Mouse (Mus musculus) myocyte (in vitro differentiated cells): ENCODE data around the gene Theg. TPM values are rescaled to one million over a fixed set of nuclear protein-coding genes. Genes with fewer than 3 reads are reported as not detected.

Source experiments
- H3K27me3 ChIP-seq: one replicate; pipeline ENCODE4 v1.6.1; 2011; ENCODE audit not compliant: control insufficient read depth, insufficient read depth, insufficient read length
- H3K36me3 ChIP-seq: one replicate; pipeline ENCODE4 v1.6.1; 2011; ENCODE audit not compliant: control insufficient read depth, insufficient read depth
- H3K4me2 ChIP-seq: one replicate; pipeline ENCODE4 v1.6.1; 2011; ENCODE audit warnings: low read depth, control low read depth
- H3K4me3 ChIP-seq: one replicate; pipeline ENCODE4 v1.5.1; 2011; ENCODE audit warnings: mild to moderate bottlenecking, control low read depth, moderate library complexity
- H3K79me2 ChIP-seq: one replicate; pipeline ENCODE4 v1.6.1; 2011; ENCODE audit not compliant: control insufficient read depth, insufficient read depth
- H3ac ChIP-seq: one replicate; pipeline ENCODE4 v1.6.1; 2011; ENCODE audit not compliant: control insufficient read depth, insufficient read length
- CEBPB ChIP-seq: IDR thresholded peaks from 2 replicates; pipeline ENCODE4 v1.6.1; 2011; ENCODE audit warnings: mild to moderate bottlenecking, moderate library complexity; ENCODE audit not compliant: poor library complexity, insufficient read depth, severe bottlenecking
- E2F4 ChIP-seq: IDR thresholded peaks from one replicate; pipeline ENCODE4 v1.6.1; 2011; ENCODE audit warnings: mild to moderate bottlenecking, control low read depth, moderate library complexity; ENCODE audit not compliant: insufficient read depth
- MAX ChIP-seq: IDR thresholded peaks from one replicate; pipeline ENCODE4 v1.6.1; 2011; ENCODE audit warnings: low read depth, mild to moderate bottlenecking, control low read depth
- MYOD1 ChIP-seq, 3 experiments: IDR thresholded peaks; one replicate each; pipeline ENCODE4 v1.6.1; 2011; ENCODE audit warnings: control low read depth in 2 of 3, low read depth in 2 of 3, mild to moderate bottlenecking in 2 of 3, moderate library complexity in 1 of 3; ENCODE audit not compliant: insufficient read length in 2 of 3, control insufficient read depth in 1 of 3
- MYOG ChIP-seq, 3 experiments: IDR thresholded peaks; one replicate each; pipeline ENCODE4 v1.6.1; 2011; ENCODE audit warnings: control low read depth in 2 of 3, low read depth in 2 of 3, mild to moderate bottlenecking in 2 of 3; ENCODE audit not compliant: insufficient read length in 2 of 3, control insufficient read depth in 1 of 3, insufficient read depth in 1 of 3
- POLR2A ChIP-seq: IDR thresholded peaks from one replicate; pipeline ENCODE4 v1.6.1; 2011; ENCODE audit warnings: low read depth, mild to moderate bottlenecking, control low read depth, moderate library complexity; ENCODE audit not compliant: insufficient read length
- POLR2AphosphoS2 ChIP-seq: IDR thresholded peaks from one replicate; pipeline ENCODE4 v1.6.1; 2011; ENCODE audit warnings: low read depth, control low read depth; ENCODE audit not compliant: insufficient read length
- REST ChIP-seq: IDR thresholded peaks from one replicate; pipeline ENCODE4 v1.6.1; 2011; ENCODE audit warnings: mild to moderate bottlenecking, control low read depth, moderate library complexity; ENCODE audit not compliant: insufficient read depth, insufficient read length
- SRF ChIP-seq: IDR thresholded peaks from one replicate; pipeline ENCODE4 v1.6.1; 2011; ENCODE audit warnings: low read depth; ENCODE audit not compliant: control insufficient read depth, insufficient read length
- TCF12 ChIP-seq: IDR thresholded peaks from one replicate; pipeline ENCODE4 v1.6.1; 2011; ENCODE audit warnings: mild to moderate bottlenecking, control low read depth; ENCODE audit not compliant: poor library complexity, insufficient read depth, severe bottlenecking
- TCF3 ChIP-seq: IDR thresholded peaks from one replicate; pipeline ENCODE4 v1.6.1; 2011; ENCODE audit warnings: low read depth, control low read depth; ENCODE audit not compliant: insufficient read length
- USF1 ChIP-seq: IDR thresholded peaks from one replicate; pipeline ENCODE4 v1.6.1; 2011; ENCODE audit warnings: low read depth, mild to moderate bottlenecking, control low read depth, moderate library complexity
- polyA plus RNA-seq: library from polyadenylated mRNA; unstranded; fragments of >200 nt; fragmentation: generic; extraction: Trizol; gene quantifications from one replicate; pipeline ENCODE4 v1.2.1, GENCODE M21; 2012; ENCODE audit warnings: missing spikeins

Gene Theg
- polyA plus RNA-seq, 1 experiment: not detected

- Histone ChIP-seq H3K4me2 (no peak overlapping the region), H3K4me3 (no peak overlapping the region), H3K36me3 (peaks cover 9% of the 10 kb centered on the region), H3K79me2 (peaks cover 11% of the 10 kb centered on the region), H3ac (no peak overlapping the region), H3K27me3 (no peaks in the 10 kb centered on the region)
- TF ChIP-seq MYOG (IDR thresholded peaks at IDR 0.05; ENCODE audit: control insufficient read depth in 1 of 3, insufficient read depth in 1 of 3, insufficient read length in 2 of 3, low read depth in 2 of 3) (no peak), CEBPB (no peak), MYOD1 (IDR thresholded peaks at IDR 0.05; ENCODE audit: control insufficient read depth in 1 of 3, insufficient read length in 2 of 3, low read depth in 2 of 3) (no peak), TCF3 (no peak), USF1 (no peak), POLR2A (no peak), E2F4 (no peak), SRF (no peak), MAX (no peak)
These were observed 38.0 kb downstream of the Theg start for GRCm38 (mm10) chr10:79548971-79549723.

- TF ChIP-seq MAX (no peak), SRF (no peak), USF1 (no peak), POLR2AphosphoS2 (no peak), E2F4 (no peak), MYOG (IDR thresholded peaks at IDR 0.05; ENCODE audit: control insufficient read depth in 1 of 3, insufficient read depth in 1 of 3, insufficient read length in 2 of 3, low read depth in 2 of 3) (no peak), TCF12 (no peak), POLR2A (no peak), REST (no peak), TCF3 (no peak), MYOD1 (IDR thresholded peaks at IDR 0.05; ENCODE audit: control insufficient read depth in 1 of 3, insufficient read length in 2 of 3, low read depth in 2 of 3) (no peak), CEBPB (no peak)
- Histone ChIP-seq H3K79me2 (peaks cover 5% of the 10 kb centered on the region), H3K27me3 (no peaks in the 10 kb centered on the region)
These were observed 38.6 kb downstream of the Theg start for GRCm38 (mm10) chr10:79548546-79548945.

GRCm38 (mm10) chr10:79547148-79547675 lies 39.9 kb downstream of the Theg start:
- Histone ChIP-seq H3K4me2 (no peak overlapping the region), H3ac (no peak overlapping the region), H3K4me3 (no peak overlapping the region), H3K79me2 (peaks cover 3% of the 10 kb centered on the region), H3K27me3 (no peaks in the 10 kb centered on the region), H3K36me3 (peaks cover 9% of the 10 kb centered on the region)
- TF ChIP-seq E2F4: no peak
- TF ChIP-seq USF1: no peak
- no peak for TF ChIP-seq MYOG (IDR thresholded peaks at IDR 0.05; ENCODE audit: control insufficient read depth in 1 of 3, insufficient read depth in 1 of 3, insufficient read length in 2 of 3, low read depth in 2 of 3)
- no peak for TF ChIP-seq SRF
- TF ChIP-seq POLR2A: no peak
- TF ChIP-seq REST: no peak
- TF ChIP-seq MYOD1 (IDR thresholded peaks at IDR 0.05; ENCODE audit: control insufficient read depth in 1 of 3, insufficient read length in 2 of 3, low read depth in 2 of 3): no peak
- TF ChIP-seq CEBPB: no peak
- TF ChIP-seq POLR2AphosphoS2: no peak
- TF ChIP-seq MAX: no peak
- no peak for TF ChIP-seq TCF3
- no peak for TF ChIP-seq TCF12

More at GRCm38 (mm10) chr10:79548546-79548945, 38.6 kb downstream of the Theg start:
- no peak overlapping the region for H3ac ChIP-seq
- no peak overlapping the region for H3K4me3 ChIP-seq
- H3K36me3 ChIP-seq: peaks cover 9% of the 10 kb centered on the region
- no peak overlapping the region for H3K4me2 ChIP-seq

GRCm38 (mm10) chr10:79546483-79546882 lies 40.6 kb downstream of the Theg start:
- Histone ChIP-seq H3K4me2 (no peak overlapping the region), H3K79me2 (no peaks in the 10 kb centered on the region), H3K27me3 (no peaks in the 10 kb centered on the region), H3K36me3 (peaks cover 9% of the 10 kb centered on the region), H3ac (no peak overlapping the region), H3K4me3 (no peak overlapping the region)
- TF ChIP-seq CEBPB (no peak), SRF (no peak), MYOD1 (IDR thresholded peaks at IDR 0.05; ENCODE audit: control insufficient read depth in 1 of 3, insufficient read length in 2 of 3, low read depth in 2 of 3) (no peak)

- Histone ChIP-seq H3K36me3 (peaks cover 9% of the 10 kb centered on the region), H3K27me3 (no peaks in the 10 kb centered on the region), H3K79me2 (no peaks in the 10 kb centered on the region), H3K4me3 (no peak overlapping the region), H3K4me2 (no peak overlapping the region), H3ac (no peak overlapping the region)
- TF ChIP-seq E2F4 (no peak), USF1 (no peak)
These were observed 41.2 kb downstream of the Theg start for GRCm38 (mm10) chr10:79545891-79546290.
